Mouse (Mus musculus) liver, embryonic 16.5 days (tissue): ENCODE measurements around the gene Sun1. TPM values are rescaled to one million over a fixed set of nuclear protein-coding genes. Genes with fewer than 3 reads are reported as not detected.

ENCODE experiments used
- ATAC-seq: fragments of 200-750 bp; cut with Nextera tagmentation; 2 replicates; pipeline ENCODE4 v1.8.0; 2017; ENCODE audit warnings: low read depth, mild to moderate bottlenecking, moderate number of reproducible peaks, moderate library complexity
- H3K27ac ChIP-seq: fragments of 300-500 bp; sonication (generic); 2 replicates; pipeline ENCODE4 v1.5.1; 2014; ENCODE audit warnings: mild to moderate bottlenecking, low read length
- H3K27me3 ChIP-seq: fragments of 300-500 bp; sonication (generic); 2 replicates; pipeline ENCODE4 v1.6.1; 2014; ENCODE audit warnings: low read depth, low read length, mixed read lengths; ENCODE audit not compliant: control insufficient read depth, insufficient read depth
- H3K36me3 ChIP-seq: fragments of 300-500 bp; sonication (generic); 2 replicates; pipeline ENCODE4 v1.6.1; 2014; ENCODE audit warnings: mild to moderate bottlenecking; ENCODE audit not compliant: control insufficient read depth, insufficient read depth
- H3K4me1 ChIP-seq: fragments of 300-500 bp; sonication (generic); 2 replicates; pipeline ENCODE4 v1.6.1; 2014; ENCODE audit warnings: low read depth, low read length, mixed read lengths; ENCODE audit not compliant: control insufficient read depth
- H3K4me2 ChIP-seq: fragments of 300-500 bp; sonication (generic); 2 replicates; pipeline ENCODE4 v1.6.1; 2014; ENCODE audit warnings: low read depth, low read length, mixed read lengths
- H3K4me3 ChIP-seq: fragments of 300-500 bp; sonication (generic); 2 replicates; pipeline ENCODE4 v1.5.1; 2014; ENCODE audit warnings: low read depth, mild to moderate bottlenecking, low read length
- H3K9ac ChIP-seq: fragments of 300-500 bp; sonication (generic); 2 replicates; pipeline ENCODE4 v1.6.1; 2014; ENCODE audit warnings: low read depth, low read length
- H3K9me3 ChIP-seq: fragments of 300-500 bp; sonication (generic); replicated peaks from 2 replicates; pipeline ENCODE4 v1.6.1; 2016; ENCODE audit warnings: low read length; ENCODE audit not compliant: control insufficient read depth
- WGBS: fragments of 180-500 bp; shearing (Covaris S2); extraction: QIAGEN DNeasy Blood & Tissue Kit; methylation state at CpG from one replicate; pipeline ENCODE4 v1.1.7; 2014; ENCODE audit not compliant: insufficient replicate concordance; 5-methylcytosine and 5-hydroxymethylcytosine counted together
- polyA plus RNA-seq: library from polyadenylated mRNA; unstranded; fragments of >200 nt; fragmentation: Nextera tagmentation; extraction: Ambion mirVana; gene quantifications from 2 replicates; pipeline ENCODE4 v1.2.1, GENCODE M21; 2015

The Sun1 gene
- polyA plus RNA-seq, 1 experiment from 2014 or later = 19.6 TPM

- Histone ChIP-seq H3K9ac (peak overlapping the region; percentile 94), H3K4me3 (peak overlapping the region; percentile 95), H3K4me2 (peak overlapping the region; percentile 93), H3K4me1 (peaks cover 71% of the 10 kb centered on the region), H3K9me3 (no peaks in the 10 kb centered on the region), H3K36me3 (no peaks in the 10 kb centered on the region; the same call in 1 of the 2 replicates), H3K27me3 (no peaks in the 10 kb centered on the region), H3K27ac (0 out of 2 replicates have a peak overlapping the region, but pooled peaks have one; percentile 15)
- no peak for ATAC-seq
- 47% methylated on average over 11 of the region's 11 CpGs for WGBS
Measured at GRCm38 (mm10) chr5:139202127-139202526, 1.7 kb downstream of the Sun1 start.

- H3K9me3 ChIP-seq = no peaks in the 10 kb centered on the region
- H3K27ac ChIP-seq = no peak overlapping the region
- no peak overlapping the region for H3K4me3 ChIP-seq
- no peak for ATAC-seq
- 68% methylated on average over 5 of the region's 5 CpGs for WGBS
- H3K36me3 ChIP-seq = no peaks in the 10 kb centered on the region; the same call in 1 of the 2 replicates
- no peaks in the 10 kb centered on the region for H3K27me3 ChIP-seq
- H3K4me1 ChIP-seq = peaks cover 64% of the 10 kb centered on the region
- no peak overlapping the region for H3K4me2 ChIP-seq
- no peak overlapping the region for H3K9ac ChIP-seq
Measured at GRCm38 (mm10) chr5:139203312-139203711, 2.9 kb downstream of the Sun1 start.

- H3K4me1 ChIP-seq = peaks cover 47% of the 10 kb centered on the region
- no peak for ATAC-seq
- no peaks in the 10 kb centered on the region for H3K27me3 ChIP-seq
- no peak overlapping the region for H3K27ac ChIP-seq
- no peak overlapping the region for H3K4me3 ChIP-seq
- no peaks in the 10 kb centered on the region; the same call in 1 of the 2 replicates for H3K36me3 ChIP-seq
- no peaks in the 10 kb centered on the region for H3K9me3 ChIP-seq
- H3K9ac ChIP-seq = no peak overlapping the region
- H3K4me2 ChIP-seq = no peak overlapping the region
- WGBS = 76% methylated on average over 4 of the region's 4 CpGs
Measured at GRCm38 (mm10) chr5:139206081-139206480, 5.6 kb downstream of the Sun1 start.

- peaks cover 44% of the 10 kb centered on the region for H3K4me1 ChIP-seq
- H3K4me2 ChIP-seq = no peak overlapping the region
- ATAC-seq = no peak
- H3K9me3 ChIP-seq = no peaks in the 10 kb centered on the region
- H3K36me3 ChIP-seq = no peaks in the 10 kb centered on the region; the same call in 1 of the 2 replicates
- no peak overlapping the region for H3K9ac ChIP-seq
- 43% methylated on average over 7 of the region's 7 CpGs for WGBS
- no peaks in the 10 kb centered on the region for H3K27me3 ChIP-seq
- no peak overlapping the region for H3K27ac ChIP-seq
- no peak overlapping the region for H3K4me3 ChIP-seq
Measured at GRCm38 (mm10) chr5:139206525-139206924, 6.1 kb downstream of the Sun1 start.

- H3K9me3 ChIP-seq = no peaks in the 10 kb centered on the region
- no peak overlapping the region for H3K27ac ChIP-seq
- no peak overlapping the region for H3K4me3 ChIP-seq
- H3K4me1 ChIP-seq = peaks cover 31% of the 10 kb centered on the region
- no peaks in the 10 kb centered on the region for H3K27me3 ChIP-seq
- no peak overlapping the region for H3K9ac ChIP-seq
- H3K4me2 ChIP-seq = no peak overlapping the region
- ATAC-seq = no peak
- H3K36me3 ChIP-seq = peaks cover 4% of the 10 kb centered on the region; the same call in 1 of the 2 replicates
Measured at GRCm38 (mm10) chr5:139208183-139208582, 7.7 kb downstream of the Sun1 start.

- Histone ChIP-seq H3K36me3 (peaks cover 4% of the 10 kb centered on the region; the same call in 1 of the 2 replicates), H3K27me3 (no peaks in the 10 kb centered on the region), H3K9ac (no peak overlapping the region), H3K27ac (no peak overlapping the region), H3K4me1 (peaks cover 24% of the 10 kb centered on the region), H3K9me3 (no peaks in the 10 kb centered on the region), H3K4me3 (no peak overlapping the region), H3K4me2 (no peak overlapping the region)
- no peak for ATAC-seq
- WGBS = 75% methylated on average over 10 of the region's 10 CpGs
Measured at GRCm38 (mm10) chr5:139208871-139209684, 8.6 kb downstream of the Sun1 start.

GRCm38 (mm10) chr5:139209685-139210026 lies 9.2 kb downstream of the Sun1 start:
- ATAC-seq = no peak
- Histone ChIP-seq H3K4me3 (no peak overlapping the region), H3K9me3 (no peaks in the 10 kb centered on the region), H3K36me3 (peaks cover 4% of the 10 kb centered on the region; the same call in 1 of the 2 replicates), H3K27ac (no peak overlapping the region), H3K27me3 (no peaks in the 10 kb centered on the region), H3K4me2 (no peak overlapping the region), H3K9ac (no peak overlapping the region), H3K4me1 (peaks cover 23% of the 10 kb centered on the region)
- WGBS = 88% methylated on average over 7 of the region's 7 CpGs

GRCm38 (mm10) chr5:139211737-139212385 lies 11.4 kb downstream of the Sun1 start:
- Histone ChIP-seq H3K36me3 (peaks cover 10% of the 10 kb centered on the region; the same call in 1 of the 2 replicates), H3K4me2 (no peak overlapping the region), H3K27me3 (no peaks in the 10 kb centered on the region), H3K9me3 (no peaks in the 10 kb centered on the region), H3K9ac (no peak overlapping the region), H3K27ac (no peak overlapping the region), H3K4me1 (peaks cover 6% of the 10 kb centered on the region; the same call in 1 of the 2 replicates), H3K4me3 (no peak overlapping the region)
- no peak for ATAC-seq
- 88% methylated on average over 11 of the region's 11 CpGs for WGBS

GRCm38 (mm10) chr5:139214298-139214697 lies 13.9 kb downstream of the Sun1 start:
- ATAC-seq = no peak
- Histone ChIP-seq H3K27ac (no peak overlapping the region), H3K4me1 (no peaks in the 10 kb centered on the region), H3K36me3 (peaks cover 12% of the 10 kb centered on the region; the same call in 1 of the 2 replicates), H3K9ac (no peak overlapping the region), H3K4me2 (no peak overlapping the region), H3K27me3 (no peaks in the 10 kb centered on the region), H3K9me3 (no peaks in the 10 kb centered on the region), H3K4me3 (no peak overlapping the region)
